Mouse (Mus musculus): ENCODE measurements around the gene Ebf1. TPM values are rescaled to one million over a fixed set of nuclear protein-coding genes. Genes with fewer than 3 reads are reported as not detected.
"Not testable (repeated sequence)": the region's sequence is repeated elsewhere in the genome, so short reads cannot be mapped to it uniquely, and the experiment has no call there.

The Ebf1 gene
- polyA plus RNA-seq (2015; fragmentation: Nextera tagmentation; extraction: Ambion mirVana) = 54.1 and 65.0 TPM in 2 replicates

DNA sequence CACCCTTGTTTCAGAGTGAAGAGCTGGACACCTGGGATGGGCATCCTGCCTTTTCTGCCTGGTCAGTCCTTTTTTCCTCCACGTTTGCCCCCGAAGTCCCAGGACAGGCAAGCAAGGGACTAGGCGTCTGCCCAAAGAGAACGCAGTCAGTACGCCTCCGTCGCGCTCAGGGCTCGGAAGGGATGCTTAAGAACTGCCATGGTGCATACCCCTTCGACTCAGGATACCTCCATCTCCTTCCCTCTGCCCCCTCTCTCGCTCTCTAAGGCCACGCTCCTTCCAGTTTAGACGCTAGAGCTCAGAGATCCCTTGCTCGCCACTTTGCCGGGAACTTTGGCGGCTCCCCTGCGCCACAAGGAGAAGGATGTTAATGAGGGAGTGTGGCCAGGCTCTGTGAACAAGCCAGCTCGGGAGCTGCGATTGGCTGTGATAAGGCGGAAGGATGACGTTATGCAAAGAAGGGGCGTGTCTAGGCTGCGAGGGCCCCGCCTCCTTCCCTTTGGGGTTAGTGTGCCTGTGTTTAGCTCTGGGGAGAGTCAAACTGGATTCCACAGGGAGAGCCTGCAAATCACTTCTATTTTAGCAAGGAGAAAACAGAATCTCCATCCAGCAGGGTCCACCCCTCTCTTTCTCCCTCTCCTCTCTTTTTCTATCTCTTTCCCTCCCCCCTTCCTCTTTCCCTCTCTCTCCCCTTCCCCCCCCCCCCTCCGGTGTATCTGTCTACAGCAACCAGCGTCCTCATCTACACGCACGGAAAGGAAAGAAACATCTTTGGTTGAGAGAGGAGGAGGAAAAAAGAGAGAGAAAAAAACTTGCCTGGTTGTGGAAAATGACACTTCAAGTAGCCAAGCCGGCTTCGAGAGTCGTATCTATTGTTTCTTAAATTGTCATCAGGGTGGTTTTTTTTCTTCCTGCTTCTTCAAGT is at the start of gene Ebf1:
TSS of gene Ebf1 (plus strand) at position 530 of the 925 bp plus-strand sequence.
- H3K9me3 ChIP-seq = no peaks in the 10 kb centered on the region
- peak within 1 kb of the TSS; percentile 64 for H3K4me3 ChIP-seq
- peak; percentile 94 for ATAC-seq (ENCODE audit: insufficient number of reproducible peaks, low FRiP score, low TSS enrichment, low read depth)
- peak within 1 kb of the TSS; percentile 72 for H3K4me2 ChIP-seq
- peak within 1 kb of the TSS; percentile 76 for H3K9ac ChIP-seq
- peak within 1 kb of the TSS; percentile 94 for H3K27ac ChIP-seq
- no peaks in the 10 kb centered on the region for H3K36me3 ChIP-seq
- peaks cover 40% of the 10 kb centered on the region for H3K27me3 ChIP-seq
- under 1% methylated on average over 31 of the region's 31 CpGs for WGBS
- H3K4me1 ChIP-seq = peaks cover 50% of the 10 kb centered on the region

DNA sequence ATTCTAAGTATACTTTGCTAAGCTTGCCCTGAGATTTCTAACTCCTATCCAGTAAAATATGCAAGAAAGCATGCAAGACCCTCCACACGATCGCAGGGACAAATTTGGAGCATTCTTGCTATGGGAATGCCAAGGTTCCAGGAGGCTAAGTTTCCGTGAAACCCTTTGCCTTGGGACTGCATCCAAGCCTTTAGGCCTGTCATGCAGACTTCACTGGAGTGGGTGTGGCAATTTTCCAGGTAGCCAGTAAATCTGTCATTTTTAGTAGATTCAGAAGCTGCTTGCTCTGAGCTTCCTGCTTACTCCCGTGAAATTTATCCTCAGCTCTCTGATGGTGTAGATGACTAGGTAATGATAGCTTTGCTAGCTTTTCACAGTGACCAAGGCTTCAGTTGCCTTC is 46.8 kb upstream of the Ebf1 start:
- ATAC-seq (ENCODE audit: insufficient number of reproducible peaks, low FRiP score, low TSS enrichment, low read depth) = not testable (repeated sequence)
- 61% methylated on average over 4 of the region's 4 CpGs for WGBS
- H3K36me3 ChIP-seq = peaks cover 24% of the 10 kb centered on the region

DNA sequence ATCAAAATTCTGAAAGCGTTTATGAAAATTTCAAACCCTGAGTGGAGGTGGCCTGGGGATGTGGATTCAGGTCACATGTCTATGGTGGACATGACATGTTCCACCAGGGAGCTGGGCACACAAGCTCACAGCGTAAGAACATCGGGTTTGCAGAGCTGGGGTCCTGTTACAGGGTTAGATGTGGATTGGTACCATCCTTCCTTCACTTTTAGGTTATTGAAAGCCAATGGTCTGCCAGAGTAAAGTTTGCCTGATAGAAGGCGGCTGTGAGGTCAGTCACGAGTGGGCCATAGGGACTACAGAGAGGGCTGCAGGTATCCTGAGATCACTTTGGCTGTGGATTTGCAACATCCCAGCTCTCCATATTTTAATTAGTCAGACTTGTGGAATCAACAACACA is 44.3 kb upstream of the Ebf1 start:
- Histone ChIP-seq H3K9ac (no peak overlapping the region), H3K4me1 (no peaks in the 10 kb centered on the region), H3K27me3 (no peaks in the 10 kb centered on the region), H3K27ac (no peak overlapping the region), H3K4me3 (no peak overlapping the region), H3K9me3 (no peaks in the 10 kb centered on the region), H3K4me2 (no peak overlapping the region), H3K36me3 (peaks cover 8% of the 10 kb centered on the region)
- no peak for ATAC-seq (ENCODE audit: insufficient number of reproducible peaks, low FRiP score, low TSS enrichment, low read depth)
- 92% methylated on average over 5 of the region's 5 CpGs for WGBS

More for the DNA sequence above, 46.8 kb upstream of the Ebf1 start:
- H3K4me2 ChIP-seq, H3K4me1 ChIP-seq, H3K9ac ChIP-seq, H3K27ac ChIP-seq, H3K27me3 ChIP-seq, H3K9me3 ChIP-seq, H3K4me3 ChIP-seq: not testable (repeated sequence)

DNA sequence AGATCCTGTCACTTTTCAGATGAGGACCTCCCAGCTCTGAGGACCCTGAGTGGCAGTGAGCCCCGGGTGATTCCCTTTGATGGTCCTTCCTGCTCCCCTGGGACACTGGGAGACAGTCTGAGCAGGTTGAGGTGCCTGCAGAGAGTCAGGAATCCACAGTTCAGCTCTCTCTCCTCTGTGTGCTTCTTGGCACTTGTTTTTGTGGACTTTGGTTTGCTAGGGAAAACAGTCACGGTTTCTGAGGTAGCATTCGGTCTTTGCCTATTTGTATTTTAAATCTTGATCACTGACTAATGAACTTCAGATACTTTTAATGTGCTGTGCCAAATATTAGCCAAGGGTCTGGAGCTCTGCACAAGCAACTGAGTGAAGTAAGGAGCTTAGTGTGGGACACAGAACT is 43.7 kb upstream of the Ebf1 start:
- no peaks in the 10 kb centered on the region for H3K9me3 ChIP-seq
- H3K4me2 ChIP-seq = no peak overlapping the region
- 67% methylated on average over 3 of the region's 3 CpGs for WGBS
- H3K27ac ChIP-seq = no peak overlapping the region
- H3K36me3 ChIP-seq = peaks cover 8% of the 10 kb centered on the region
- H3K9ac ChIP-seq = no peak overlapping the region
- no peak overlapping the region for H3K4me3 ChIP-seq
- no peaks in the 10 kb centered on the region for H3K4me1 ChIP-seq
- ATAC-seq (ENCODE audit: insufficient number of reproducible peaks, low FRiP score, low TSS enrichment, low read depth) = no peak
- no peaks in the 10 kb centered on the region for H3K27me3 ChIP-seq

DNA sequence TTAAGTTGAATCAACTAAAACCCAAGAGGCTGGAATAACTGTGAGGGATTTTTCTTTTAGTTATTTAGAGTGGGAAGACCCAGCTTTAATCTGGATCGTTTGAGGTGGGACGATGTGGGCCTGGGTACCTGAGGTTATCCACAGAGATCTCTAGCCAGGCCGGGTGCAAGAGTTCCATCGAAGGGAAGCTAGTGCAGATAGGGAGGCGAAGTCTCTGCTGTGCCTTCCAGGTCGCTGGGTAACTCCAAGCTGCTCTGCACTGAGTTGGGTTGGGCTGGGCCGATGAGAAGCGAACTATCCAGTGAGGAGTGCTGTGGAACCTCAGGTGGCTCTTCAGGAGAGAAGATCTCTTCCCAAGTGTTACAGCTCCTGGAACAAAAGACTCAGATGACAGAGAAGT is 42.7 kb upstream of the Ebf1 start:
- H3K4me2 ChIP-seq = no peak overlapping the region
- H3K9me3 ChIP-seq = no peaks in the 10 kb centered on the region
- no peak overlapping the region for H3K27ac ChIP-seq
- H3K9ac ChIP-seq = no peak overlapping the region
- 91% methylated on average over 8 of the region's 8 CpGs for WGBS
- no peak for ATAC-seq (ENCODE audit: insufficient number of reproducible peaks, low FRiP score, low TSS enrichment, low read depth)
- no peak overlapping the region for H3K4me3 ChIP-seq
- H3K4me1 ChIP-seq = no peaks in the 10 kb centered on the region
- H3K36me3 ChIP-seq = peaks cover 6% of the 10 kb centered on the region
- no peaks in the 10 kb centered on the region for H3K27me3 ChIP-seq

DNA sequence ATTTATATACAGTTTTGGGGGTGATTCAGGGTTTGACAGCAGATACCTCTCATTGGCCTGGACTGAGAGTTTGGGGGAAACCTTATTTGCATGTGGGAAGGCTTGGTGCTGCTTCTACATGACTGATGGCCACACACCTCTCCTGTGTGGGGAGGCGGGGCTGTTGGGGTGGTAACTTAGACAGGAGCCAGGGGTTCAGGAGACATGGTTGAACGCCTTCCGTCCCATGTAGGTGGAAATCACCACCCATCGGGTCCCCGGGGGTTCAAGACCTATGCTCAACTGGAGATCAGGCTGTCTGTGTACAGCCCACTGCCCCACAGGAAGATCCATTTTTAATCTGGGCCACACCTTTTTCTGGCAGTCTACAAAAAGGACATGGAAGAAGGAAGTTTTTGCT is 42.3 kb upstream of the Ebf1 start:
- 90% methylated on average over 5 of the region's 5 CpGs for whole genome bisulfite sequencing
- Histone ChIP-seq H3K27me3 (no peaks in the 10 kb centered on the region), H3K9me3 (no peaks in the 10 kb centered on the region), H3K4me3 (no peak overlapping the region), H3K27ac (no peak overlapping the region), H3K36me3 (0 out of 2 replicates have a peak, but pooled peaks cover 1% of the 10 kb centered on the region), H3K4me2 (no peak overlapping the region), H3K9ac (no peak overlapping the region), H3K4me1 (no peaks in the 10 kb centered on the region)
- ATAC-seq (ENCODE audit: insufficient number of reproducible peaks, low FRiP score, low TSS enrichment, low read depth) = no peak

DNA sequence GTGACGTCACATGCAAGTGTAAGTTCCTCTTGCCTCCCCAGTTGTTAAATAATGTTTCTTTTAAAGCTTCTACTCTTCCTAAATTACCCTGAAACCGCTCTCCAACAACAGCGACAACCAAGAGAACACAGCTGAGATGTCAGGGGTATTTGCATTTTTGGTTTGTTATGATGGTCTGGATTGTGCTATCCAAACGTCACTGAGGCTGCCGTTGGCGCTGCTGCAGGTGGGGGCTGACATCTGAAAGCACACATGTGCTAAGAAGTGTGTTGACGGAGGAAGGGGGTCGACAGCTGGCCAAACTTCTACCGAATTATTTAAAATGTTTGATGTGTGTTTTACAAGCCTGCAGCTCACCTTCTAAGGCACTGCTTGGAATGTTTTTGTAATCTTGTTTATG is 39.2 kb upstream of the Ebf1 start:
- H3K4me1 ChIP-seq = no peaks in the 10 kb centered on the region
- no peaks in the 10 kb centered on the region for H3K36me3 ChIP-seq
- no peak overlapping the region for H3K4me2 ChIP-seq
- no peaks in the 10 kb centered on the region for H3K27me3 ChIP-seq
- H3K4me3 ChIP-seq = no peak overlapping the region
- 56% methylated on average over 9 of the region's 9 CpGs for WGBS
- no peak overlapping the region for H3K9ac ChIP-seq
- no peak for ATAC-seq (ENCODE audit: insufficient number of reproducible peaks, low FRiP score, low TSS enrichment, low read depth)
- no peak overlapping the region for H3K27ac ChIP-seq
- no peaks in the 10 kb centered on the region for H3K9me3 ChIP-seq

DNA sequence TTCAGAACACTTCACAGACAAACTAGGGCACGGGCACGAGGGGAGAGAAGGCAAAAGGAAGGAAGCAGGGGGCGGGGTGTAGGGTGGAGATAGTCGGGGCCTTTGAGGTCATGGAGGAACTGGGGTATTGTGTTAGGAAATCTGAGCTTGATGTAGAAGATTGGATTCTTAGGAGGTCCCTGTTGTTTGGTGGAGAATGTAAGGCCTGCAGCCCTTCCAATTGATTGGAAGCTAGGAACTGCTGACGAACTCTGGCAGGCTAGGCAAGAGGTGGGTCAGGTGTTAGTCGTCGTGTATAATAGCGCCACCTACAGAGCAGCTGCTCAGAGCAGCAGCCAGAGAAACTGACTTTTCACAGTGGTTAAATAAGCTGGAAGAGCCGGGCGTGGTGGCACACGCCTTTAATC is 35.8 kb upstream of the Ebf1 start:
- Histone ChIP-seq H3K4me3 (no peak overlapping the region), H3K27me3 (no peaks in the 10 kb centered on the region), H3K4me2 (no peak overlapping the region), H3K36me3 (no peaks in the 10 kb centered on the region), H3K9ac (no peak overlapping the region), H3K27ac (no peak overlapping the region), H3K4me1 (no peaks in the 10 kb centered on the region), H3K9me3 (no peaks in the 10 kb centered on the region)
- no peak for ATAC-seq (ENCODE audit: insufficient number of reproducible peaks, low FRiP score, low TSS enrichment, low read depth)
- 37% methylated on average over 11 of the region's 11 CpGs for WGBS

DNA sequence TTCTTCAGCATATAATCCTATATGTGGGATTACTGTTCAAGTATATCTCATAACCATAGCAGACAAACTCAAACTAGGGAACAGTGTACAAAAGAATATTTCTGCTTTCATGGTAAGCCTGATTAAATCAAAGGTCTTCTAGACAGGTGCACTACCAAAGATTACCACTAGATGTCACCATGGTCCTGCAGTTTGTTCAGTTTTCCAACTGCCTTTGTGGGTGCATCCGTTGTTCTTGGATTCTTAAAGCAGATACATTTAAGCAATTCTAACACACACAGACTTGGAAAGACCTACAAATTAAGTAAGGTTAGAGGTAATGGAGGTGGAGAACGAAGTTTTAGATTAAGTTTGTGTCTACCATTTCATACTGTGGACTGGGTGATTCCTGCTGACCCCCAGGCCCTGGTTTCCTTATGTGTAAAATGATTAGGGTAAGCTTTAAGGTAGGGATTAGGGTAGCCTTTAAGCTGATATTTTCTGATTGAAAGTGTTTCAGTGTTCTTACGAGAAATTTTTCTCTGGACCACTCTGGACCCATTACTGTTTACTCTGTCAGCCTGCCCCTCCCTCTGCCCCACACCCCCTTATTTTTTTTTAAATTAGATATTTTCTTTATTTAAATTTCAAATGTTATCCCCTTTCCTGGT is 30.9 kb upstream of the Ebf1 start:
- H3K4me3 ChIP-seq = no peak overlapping the region
- H3K27ac ChIP-seq = no peak overlapping the region
- H3K27me3 ChIP-seq = no peaks in the 10 kb centered on the region
- H3K9me3 ChIP-seq = no peaks in the 10 kb centered on the region
- no peak overlapping the region for H3K9ac ChIP-seq
- no peak overlapping the region for H3K4me2 ChIP-seq
- H3K36me3 ChIP-seq = no peaks in the 10 kb centered on the region
- H3K4me1 ChIP-seq = no peaks in the 10 kb centered on the region
- no peak for ATAC-seq (ENCODE audit: insufficient number of reproducible peaks, low FRiP score, low TSS enrichment, low read depth)
- 7% methylated on average over 3 of the region's 3 CpGs for WGBS

DNA sequence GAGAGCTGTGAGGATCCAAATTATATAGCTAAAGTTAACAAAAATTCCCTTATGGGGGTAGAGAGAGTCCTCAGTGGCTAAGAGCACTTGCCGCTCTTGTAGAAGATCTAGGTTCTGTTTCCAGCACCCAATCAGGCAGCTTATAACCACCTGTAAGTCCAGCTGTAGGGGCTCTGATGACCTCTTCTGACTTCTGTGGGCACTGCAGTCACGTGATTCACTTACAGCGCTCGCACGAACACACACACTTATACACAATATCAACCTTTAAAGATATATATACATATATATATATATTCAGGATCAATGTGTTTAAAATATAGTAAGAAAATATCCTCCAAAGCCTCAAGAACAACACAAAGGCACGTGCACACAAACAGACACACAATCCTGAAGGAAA is 24.1 kb upstream of the Ebf1 start:
- WGBS = 87% methylated on average over 6 of the region's 6 CpGs

DNA sequence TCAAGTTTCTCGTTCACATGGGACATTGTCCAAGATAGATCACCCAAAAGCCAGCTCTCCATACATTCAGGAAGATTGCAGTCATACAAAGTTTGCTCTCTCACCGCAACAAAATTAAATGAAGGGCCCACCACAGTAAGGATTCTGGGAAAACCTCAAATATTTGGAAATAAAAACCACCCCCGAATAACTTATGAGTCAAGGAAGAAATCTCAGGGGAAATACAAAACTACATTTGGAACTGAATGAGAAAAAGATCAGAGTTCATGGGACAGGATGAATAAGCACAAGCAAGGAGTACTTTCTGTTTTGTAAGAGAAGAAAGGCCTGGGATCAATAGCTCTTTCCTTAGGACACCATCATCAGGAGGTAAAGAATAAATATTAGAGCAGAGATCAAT is 22.3 kb upstream of the Ebf1 start:
- no peaks in the 10 kb centered on the region for H3K27me3 ChIP-seq
- no peak overlapping the region for H3K4me3 ChIP-seq
- no peak overlapping the region for H3K9ac ChIP-seq
- no peaks in the 10 kb centered on the region for H3K9me3 ChIP-seq
- H3K4me2 ChIP-seq = no peak overlapping the region
- H3K27ac ChIP-seq = no peak overlapping the region
- ATAC-seq (ENCODE audit: insufficient number of reproducible peaks, low FRiP score, low TSS enrichment, low read depth) = no peak
- no peaks in the 10 kb centered on the region for H3K36me3 ChIP-seq
- no peaks in the 10 kb centered on the region for H3K4me1 ChIP-seq
- 65% methylated on average over 3 of the region's 3 CpGs for WGBS

More for the DNA sequence above, 24.1 kb upstream of the Ebf1 start:
- Histone ChIP-seq H3K36me3 (no peaks in the 10 kb centered on the region), H3K27me3 (no peaks in the 10 kb centered on the region), H3K4me1 (no peaks in the 10 kb centered on the region), H3K4me2 (no peak overlapping the region), H3K4me3 (no peak overlapping the region), H3K9me3 (no peaks in the 10 kb centered on the region), H3K27ac (no peak overlapping the region), H3K9ac (no peak overlapping the region)
- ATAC-seq (ENCODE audit: insufficient number of reproducible peaks, low FRiP score, low TSS enrichment, low read depth) = no peak

DNA sequence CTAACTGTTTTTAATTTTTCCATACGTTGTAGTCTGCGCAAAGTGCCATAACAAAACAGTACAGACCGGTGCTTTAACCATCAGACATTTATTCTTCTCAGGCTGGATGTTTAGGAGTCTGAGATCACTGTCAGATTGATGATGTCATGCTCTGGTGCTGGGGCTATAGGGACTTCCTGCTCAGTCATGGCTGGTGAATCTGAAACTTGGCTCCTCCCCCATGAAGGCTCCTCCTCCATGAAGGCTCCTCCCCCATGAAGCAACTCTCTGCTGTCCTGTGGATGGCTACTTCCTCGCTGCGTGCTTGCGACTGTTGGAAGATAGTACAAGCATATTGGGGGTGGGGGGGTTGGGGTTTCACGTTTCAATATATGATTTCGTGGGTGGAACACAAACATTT is 10.2 kb upstream of the Ebf1 start:
- 85% methylated on average over 8 of the region's 8 CpGs for WGBS
- no peaks in the 10 kb centered on the region for H3K36me3 ChIP-seq
- peaks cover 9% of the 10 kb centered on the region for H3K4me1 ChIP-seq
- H3K27me3 ChIP-seq = peaks cover 10% of the 10 kb centered on the region
- no peak overlapping the region for H3K4me3 ChIP-seq
- H3K27ac ChIP-seq = no peak overlapping the region
- H3K4me2 ChIP-seq = no peak overlapping the region
- no peak overlapping the region for H3K9ac ChIP-seq
- H3K9me3 ChIP-seq = no peaks in the 10 kb centered on the region
- ATAC-seq (ENCODE audit: insufficient number of reproducible peaks, low FRiP score, low TSS enrichment, low read depth) = no peak
